Mouse (Mus musculus) ES-E14 (cell line): ENCODE measurements around the gene Satb2.

ENCODE experiments used
- HCFC1 ChIP-seq: IDR thresholded peaks from 2 replicates; pipeline ENCODE4 v1.6.1; 2012; ENCODE audit warnings: low read length, inconsistent platforms, borderline replicate concordance; ENCODE audit not compliant: insufficient read depth
- ZNF384 ChIP-seq: IDR thresholded peaks from 2 replicates; pipeline ENCODE4 v1.6.1; 2012; ENCODE audit warnings: low read depth, low read length, inconsistent platforms

- no peak for TF ChIP-seq ZNF384
- TF ChIP-seq HCFC1, result no peak
Measured at GRCm38 (mm10) chr1:56887524-56887923, 90.9 kb downstream of the Satb2 start.
